Mouse (Mus musculus): ENCODE data around the gene C1galt1c1. TPM values are rescaled to one million over a fixed set of nuclear protein-coding genes. Genes with fewer than 3 reads are reported as not detected.
A peak's percentile ranks its signal among the peaks of the same experiment; 100 is the strongest.

Gene C1galt1c1
- polyA plus RNA-seq, 1 experiment from 2014 or later, result 31.5 TPM

- WGBS, result 59% methylated on average over 4 of the region's 4 CpGs
- H3K4me3 ChIP-seq (ENCODE audit: low read depth, low read length), result no peak overlapping the region
- no peak overlapping the region for H3K27ac ChIP-seq (ENCODE audit: low read depth, low read length)
- no peaks in the 10 kb centered on the region for H3K9me3 ChIP-seq (ENCODE audit: control insufficient read depth, low read length)
- H3K9ac ChIP-seq (replicated peaks; ENCODE audit: low read depth, low read length), result no peak overlapping the region
- no peaks in the 10 kb centered on the region for H3K27me3 ChIP-seq (ENCODE audit: control insufficient read depth, insufficient read depth, low read length)
- no peak for ATAC-seq (ENCODE audit: low read depth)
- no peak overlapping the region for H3K4me2 ChIP-seq (ENCODE audit: low read depth, low read length)
- H3K4me1 ChIP-seq (ENCODE audit: control insufficient read depth, insufficient read depth, low read length), result no peaks in the 10 kb centered on the region
- H3K36me3 ChIP-seq (ENCODE audit: control insufficient read depth, insufficient read depth, low read length), result no peaks in the 10 kb centered on the region
Measured at GRCm38 (mm10) chrX:38642183-38642582, 7.3 kb upstream of the C1galt1c1 start.

GRCm38 (mm10) chrX:38641435-38641834, 6.5 kb upstream of the C1galt1c1 start:
- Histone ChIP-seq H3K4me2 (ENCODE audit: low read depth, low read length) (no peak overlapping the region), H3K27me3 (ENCODE audit: control insufficient read depth, insufficient read depth, low read length) (no peaks in the 10 kb centered on the region), H3K4me1 (ENCODE audit: control insufficient read depth, insufficient read depth, low read length) (no peaks in the 10 kb centered on the region), H3K9ac (replicated peaks; ENCODE audit: low read depth, low read length) (no peak overlapping the region), H3K4me3 (ENCODE audit: low read depth, low read length) (no peak overlapping the region), H3K36me3 (ENCODE audit: control insufficient read depth, insufficient read depth, low read length) (no peaks in the 10 kb centered on the region), H3K9me3 (ENCODE audit: control insufficient read depth, low read length) (no peaks in the 10 kb centered on the region), H3K27ac (ENCODE audit: low read depth, low read length) (no peak overlapping the region)
- 42% methylated on average over 4 of the region's 4 CpGs for WGBS
- ATAC-seq (ENCODE audit: low read depth), result no peak

GRCm38 (mm10) chrX:38635638-38635931, 698 bp upstream of the C1galt1c1 start:
- no peaks in the 10 kb centered on the region for H3K27me3 ChIP-seq (ENCODE audit: control insufficient read depth, insufficient read depth, low read length)
- no peak overlapping the region; the same call in 1 of the 2 replicates for H3K9ac ChIP-seq (replicated peaks; ENCODE audit: low read depth, low read length)
- no peak for ATAC-seq (ENCODE audit: low read depth)
- H3K4me1 ChIP-seq (ENCODE audit: control insufficient read depth, insufficient read depth, low read length), result no peaks in the 10 kb centered on the region
- H3K27ac ChIP-seq (ENCODE audit: low read depth, low read length), result peak overlapping the region; percentile 52
- peak overlapping the region; percentile 36 for H3K4me2 ChIP-seq (ENCODE audit: low read depth, low read length)
- H3K9me3 ChIP-seq (ENCODE audit: control insufficient read depth, low read length), result no peaks in the 10 kb centered on the region
- no peaks in the 10 kb centered on the region for H3K36me3 ChIP-seq (ENCODE audit: control insufficient read depth, insufficient read depth, low read length)
- H3K4me3 ChIP-seq (ENCODE audit: low read depth, low read length), result peak overlapping the region; percentile 21; the same call in 1 of the 2 replicates

DNA sequence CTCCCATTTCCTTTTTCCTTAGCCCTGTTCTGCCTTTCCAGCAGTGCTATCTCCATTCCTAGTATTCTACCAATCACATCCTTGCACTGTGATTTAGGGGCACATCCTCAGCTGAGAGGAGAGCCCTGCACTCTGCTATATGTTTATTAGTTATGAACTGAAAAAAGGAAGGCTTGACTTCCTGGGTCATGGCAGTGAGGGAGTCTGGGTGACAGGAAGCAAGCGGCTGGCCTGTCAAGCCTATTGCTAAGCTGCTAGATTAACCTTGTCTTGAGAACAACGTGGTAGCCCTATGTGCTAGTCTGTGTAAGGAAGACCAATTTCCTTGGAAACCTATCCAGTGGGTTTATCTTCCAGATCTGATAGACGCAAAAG, 33.9 kb downstream of the C1galt1c1 start:
- Histone ChIP-seq H3K9me3 (ENCODE audit: control insufficient read depth, low read length) (no peaks in the 10 kb centered on the region), H3K27me3 (ENCODE audit: control insufficient read depth, insufficient read depth, low read length) (no peaks in the 10 kb centered on the region), H3K9ac (replicated peaks; ENCODE audit: low read depth, low read length) (peak overlapping the region; percentile 50), H3K4me1 (ENCODE audit: control insufficient read depth, insufficient read depth, low read length) (no peaks in the 10 kb centered on the region), H3K4me3 (ENCODE audit: low read depth, low read length) (peak overlapping the region; percentile 45), H3K4me2 (ENCODE audit: low read depth, low read length) (peak overlapping the region; percentile 49), H3K36me3 (ENCODE audit: control insufficient read depth, insufficient read depth, low read length) (no peaks in the 10 kb centered on the region), H3K27ac (ENCODE audit: low read depth, low read length) (peak overlapping the region; percentile 79)
- WGBS, result 8% methylated on average over 3 of the region's 3 CpGs
- peak; percentile 88 for ATAC-seq (ENCODE audit: low read depth)

DNA sequence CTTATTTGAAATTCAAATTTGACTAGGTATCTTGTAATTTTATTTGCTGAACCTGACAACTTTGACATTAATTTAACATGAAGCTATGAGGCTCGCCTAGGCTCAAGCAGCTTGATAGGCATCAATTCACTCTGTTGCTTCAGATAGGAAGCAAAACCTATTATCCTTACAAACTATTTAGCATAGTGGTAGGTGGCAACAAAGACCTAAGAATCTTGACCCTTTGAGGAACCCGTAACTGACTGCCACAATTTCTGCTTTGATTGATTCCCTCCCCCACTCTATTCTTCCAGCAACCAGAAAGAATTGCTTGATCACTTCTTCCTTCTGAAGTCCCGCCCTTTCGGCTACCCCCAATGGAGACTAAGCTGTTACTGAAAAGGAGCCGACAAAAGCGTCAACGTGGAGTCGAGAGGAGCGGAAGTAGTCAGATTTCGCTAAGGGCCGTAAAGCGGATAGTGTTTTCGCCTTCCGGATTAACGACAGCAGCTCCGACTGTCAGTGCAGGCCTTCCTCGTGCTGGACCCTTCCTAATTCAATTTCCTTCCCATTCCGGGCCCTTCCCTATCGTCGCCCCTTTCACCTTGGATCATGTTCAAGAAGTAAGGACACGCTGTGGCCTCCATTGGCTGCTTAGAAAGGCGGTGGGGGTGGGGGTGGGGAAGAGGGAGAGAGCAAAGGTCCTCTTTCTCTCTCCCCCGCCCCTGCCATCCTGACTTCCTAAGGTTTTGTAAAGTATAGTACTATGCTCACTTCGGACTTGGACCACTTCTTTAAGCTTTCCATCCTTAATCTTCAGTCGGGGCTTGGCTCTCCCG, 34.5 kb downstream of the C1galt1c1 start, which contains the start of gene Mcts1:
TSS of gene Mcts1 (plus strand) at position 402 of the 818 bp plus-strand sequence.
- 11% methylated on average over 26 of the region's 26 CpGs for WGBS
- peak; percentile 93 for ATAC-seq (ENCODE audit: low read depth)
- H3K4me1 ChIP-seq (ENCODE audit: control insufficient read depth, insufficient read depth, low read length), result no peaks in the 10 kb centered on the region

DNA sequence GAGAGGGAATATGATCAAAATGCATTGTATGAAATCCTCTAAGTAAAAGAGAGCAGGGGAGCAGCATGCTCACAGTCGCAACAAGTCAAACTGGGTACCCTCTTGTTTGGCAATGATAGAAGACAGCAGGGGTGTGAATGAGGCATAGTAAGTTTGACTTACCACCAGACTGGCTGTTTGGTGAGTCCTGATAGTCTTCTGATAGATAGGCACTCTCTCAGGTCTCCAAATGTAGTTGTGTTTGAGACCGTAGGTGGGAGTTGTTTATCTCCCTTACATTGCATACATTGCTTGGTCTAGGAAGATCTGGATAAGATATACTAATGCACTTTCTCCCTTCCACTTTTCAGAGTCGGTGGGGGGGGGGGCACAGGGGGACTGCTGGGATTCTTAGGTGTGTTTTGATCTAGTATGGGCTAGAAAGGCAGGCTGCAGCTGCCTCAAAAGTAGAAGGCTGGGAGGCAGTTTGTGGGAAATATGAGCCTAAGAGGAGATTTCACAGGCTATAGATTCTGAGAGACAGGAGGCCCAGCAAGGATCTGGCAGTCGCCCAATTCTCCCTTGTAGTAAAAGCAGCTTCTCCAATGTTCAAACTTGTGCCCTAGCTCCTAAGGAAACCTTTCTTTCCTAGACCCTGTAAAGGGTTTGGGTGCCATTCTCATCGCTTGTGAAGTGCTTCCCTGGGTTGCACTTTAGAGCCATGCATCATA, 41.6 kb downstream of the C1galt1c1 start:
- Histone ChIP-seq H3K4me2 (ENCODE audit: low read depth, low read length) (no peak overlapping the region), H3K9me3 (ENCODE audit: control insufficient read depth, low read length) (no peaks in the 10 kb centered on the region), H3K4me1 (ENCODE audit: control insufficient read depth, insufficient read depth, low read length) (no peaks in the 10 kb centered on the region), H3K27ac (ENCODE audit: low read depth, low read length) (no peak overlapping the region), H3K27me3 (ENCODE audit: control insufficient read depth, insufficient read depth, low read length) (no peaks in the 10 kb centered on the region), H3K9ac (replicated peaks; ENCODE audit: low read depth, low read length) (no peak overlapping the region), H3K4me3 (ENCODE audit: low read depth, low read length) (no peak overlapping the region), H3K36me3 (ENCODE audit: control insufficient read depth, insufficient read depth, low read length) (no peaks in the 10 kb centered on the region)
- WGBS, result 62% methylated on average over 5 of the region's 5 CpGs
- ATAC-seq (ENCODE audit: low read depth), result no peak

More for the DNA sequence above, 34.5 kb downstream of the C1galt1c1 start, which contains the start of gene Mcts1:
- Histone ChIP-seq H3K4me3 (ENCODE audit: low read depth, low read length) (peak within 1 kb of the TSS; percentile 45), H3K27ac (ENCODE audit: low read depth, low read length) (peak within 1 kb of the TSS; percentile 79), H3K9ac (replicated peaks; ENCODE audit: low read depth, low read length) (peak within 1 kb of the TSS; percentile 50), H3K27me3 (ENCODE audit: control insufficient read depth, insufficient read depth, low read length) (no peaks in the 10 kb centered on the region), H3K36me3 (ENCODE audit: control insufficient read depth, insufficient read depth, low read length) (no peaks in the 10 kb centered on the region), H3K4me2 (ENCODE audit: low read depth, low read length) (peak within 1 kb of the TSS; percentile 49), H3K9me3 (ENCODE audit: control insufficient read depth, low read length) (no peaks in the 10 kb centered on the region)

DNA sequence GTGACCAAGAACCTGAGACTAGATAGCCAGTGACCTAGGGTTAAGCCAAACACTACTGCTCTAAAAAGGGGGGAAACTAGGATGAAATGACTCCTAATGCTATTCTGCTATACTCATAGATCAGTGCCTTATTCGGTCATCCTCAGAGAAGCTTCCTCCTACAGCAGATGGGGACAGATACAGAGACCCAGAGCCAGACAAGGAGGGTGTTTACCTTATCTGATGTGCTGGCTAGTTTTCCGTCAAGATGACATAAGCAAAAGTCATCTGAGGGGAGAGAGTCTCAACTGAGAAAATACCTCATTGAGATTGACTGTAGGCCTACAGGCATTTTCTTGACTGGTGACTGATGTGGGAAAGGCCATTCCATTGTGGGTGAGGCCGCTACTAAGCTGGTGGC, 43.1 kb downstream of the C1galt1c1 start:
- Histone ChIP-seq H3K27ac (ENCODE audit: low read depth, low read length) (no peak overlapping the region), H3K4me3 (ENCODE audit: low read depth, low read length) (no peak overlapping the region), H3K4me2 (ENCODE audit: low read depth, low read length) (no peak overlapping the region), H3K4me1 (ENCODE audit: control insufficient read depth, insufficient read depth, low read length) (no peaks in the 10 kb centered on the region), H3K36me3 (ENCODE audit: control insufficient read depth, insufficient read depth, low read length) (no peaks in the 10 kb centered on the region), H3K9me3 (ENCODE audit: control insufficient read depth, low read length) (no peaks in the 10 kb centered on the region), H3K27me3 (ENCODE audit: control insufficient read depth, insufficient read depth, low read length) (no peaks in the 10 kb centered on the region), H3K9ac (replicated peaks; ENCODE audit: low read depth, low read length) (no peak overlapping the region)
- no peak for ATAC-seq (ENCODE audit: low read depth)
- WGBS, result 92% methylated on average over 3 of the region's 3 CpGs

GRCm38 (mm10) chrX:38589827-38590226, 45.1 kb downstream of the C1galt1c1 start:
- ATAC-seq (ENCODE audit: low read depth), result no peak
- H3K4me3 ChIP-seq (ENCODE audit: low read depth, low read length), result no peak overlapping the region

GRCm38 (mm10) chrX:38583261-38583660, 51.6 kb downstream of the C1galt1c1 start:
- no peak overlapping the region for H3K4me2 ChIP-seq (ENCODE audit: low read depth, low read length)
- ATAC-seq (ENCODE audit: low read depth), result no peak
- H3K9me3 ChIP-seq (ENCODE audit: control insufficient read depth, low read length), result no peaks in the 10 kb centered on the region
- H3K27me3 ChIP-seq (ENCODE audit: control insufficient read depth, insufficient read depth, low read length), result no peaks in the 10 kb centered on the region
- no peak overlapping the region for H3K9ac ChIP-seq (replicated peaks; ENCODE audit: low read depth, low read length)
- no peak overlapping the region for H3K4me3 ChIP-seq (ENCODE audit: low read depth, low read length)
- H3K4me1 ChIP-seq (ENCODE audit: control insufficient read depth, insufficient read depth, low read length), result no peaks in the 10 kb centered on the region
- no peaks in the 10 kb centered on the region for H3K36me3 ChIP-seq (ENCODE audit: control insufficient read depth, insufficient read depth, low read length)
- H3K27ac ChIP-seq (ENCODE audit: low read depth, low read length), result no peak overlapping the region

More at GRCm38 (mm10) chrX:38589827-38590226, 45.1 kb downstream of the C1galt1c1 start:
- Histone ChIP-seq H3K4me2 (ENCODE audit: low read depth, low read length) (no peak overlapping the region), H3K9ac (replicated peaks; ENCODE audit: low read depth, low read length) (no peak overlapping the region), H3K9me3 (ENCODE audit: control insufficient read depth, low read length) (no peaks in the 10 kb centered on the region), H3K27me3 (ENCODE audit: control insufficient read depth, insufficient read depth, low read length) (no peaks in the 10 kb centered on the region), H3K4me1 (ENCODE audit: control insufficient read depth, insufficient read depth, low read length) (no peaks in the 10 kb centered on the region), H3K36me3 (ENCODE audit: control insufficient read depth, insufficient read depth, low read length) (no peaks in the 10 kb centered on the region), H3K27ac (ENCODE audit: low read depth, low read length) (no peak overlapping the region)
- 29% methylated on average over 4 of the region's 4 CpGs for WGBS

All from neural tube, embryonic 14.5 days (tissue).